Mouse (Mus musculus) adrenal gland, postnatal 36 days (tissue): ENCODE data around the gene Gjb5. TPM values are rescaled to one million over a fixed set of nuclear protein-coding genes. Genes with fewer than 3 reads are reported as not detected.

Source experiments
- DNase-seq, 2 experiments: peaks; one replicate each; pipeline ENCODE4 v3.0.0; 2021; ENCODE audit warnings: mixed read lengths in 1 of 2
- total RNA-seq, 2 experiments: library from RNA; stranded (reverse); gene quantifications; 2 replicates each; pipeline ENCODE4 v1.2.3; 2021

Gjb5 gene
- total RNA-seq, 2 experiments from 2014 or later: 0.36 to 0.40 TPM

GRCm38 (mm10) chr4:127306915-127307314, 51.1 kb downstream of the Gjb5 start:
- DNase-seq: no peak

Other genes starting within 250 kb of the Gjb5 start
- 10 to 100 TPM; 14.8 to 22.8 TPM for gene Tmem35b, start 234.5 kb downstream of the Gjb5 start, total RNA-seq
- gene Dlgap3, start 189.0 kb downstream of the Gjb5 start, total RNA-seq: 1 to 10 TPM; 3.1 to 5.6 TPM
- 10 to 100 TPM; 51.5 to 52.6 TPM for gene Smim12, start 114.4 kb downstream of the Gjb5 start, total RNA-seq
- gene Gja4, start 44.1 kb downstream of the Gjb5 start, total RNA-seq: 1 to 10 TPM; 4.5 to 4.7 TPM
- gene Gjb3, start 27.3 kb downstream of the Gjb5 start, total RNA-seq: not detected
- not detected for gene Gjb4, start 4.1 kb downstream of the Gjb5 start, total RNA-seq